Mouse (Mus musculus) CH12.LX (cell line): ENCODE measurements at regions not wholly inside any gene's neighbourhood (a gene's known extent, or its start where the extent isn't known, plus 50 kb on each side); places are given as distances from the start of the nearest gene placed in this dataset.

Source experiments
- DNase-seq: peaks from one replicate; pipeline ENCODE4 v3.0.0-alpha.2; 2013; ENCODE audit errors: extremely low read depth
- H3K27ac ChIP-seq: 2 replicates; pipeline ENCODE4 v1.5.1; 2012; ENCODE audit warnings: low read depth, mild to moderate bottlenecking, control low read depth, moderate library complexity; ENCODE audit not compliant: insufficient read depth
- H3K27me3 ChIP-seq: replicated peaks from 2 replicates; pipeline ENCODE3; 2012; ENCODE audit warnings: inconsistent platforms
- H3K36me3 ChIP-seq, 2 experiments: replicated peaks in 1 of 2; 2 replicates each; pipeline versions ENCODE3 to v1.6.1; 2012; ENCODE audit warnings: inconsistent platforms in 1 of 2, low read length in 1 of 2, mild to moderate bottlenecking in 1 of 2, mixed read lengths in 1 of 2, moderate library complexity in 1 of 2; ENCODE audit not compliant: control insufficient read depth in 1 of 2, insufficient read depth in 1 of 2
- H3K4me1 ChIP-seq, 2 experiments: 2 replicates each; pipeline ENCODE4 v1.6.1; 2012; ENCODE audit warnings: inconsistent platforms in 1 of 2, moderate library complexity in 1 of 2; ENCODE audit not compliant: insufficient read depth in 2 of 2, control insufficient read depth in 1 of 2
- H3K4me2 ChIP-seq: 2 replicates; pipeline ENCODE4 v1.6.1; 2012; ENCODE audit warnings: low read depth, mild to moderate bottlenecking, control low read depth; ENCODE audit not compliant: poor library complexity, insufficient read depth, severe bottlenecking
- H3K4me3 ChIP-seq, 3 experiments: fragments of 150-350 bp in 1 of 3; sonication (generic) in 1 of 3; replicated peaks in 1 of 3; 2 replicates each; pipeline versions ENCODE3 to v1.5.1; 2011 to 2012; ENCODE audit warnings: low read depth in 2 of 3, low read length in 2 of 3, mild to moderate bottlenecking in 2 of 3, moderate library complexity in 2 of 3, control low read depth in 1 of 3, improper control_type of control experiment in 1 of 3, inconsistent platforms in 1 of 3, mixed read lengths in 1 of 3; ENCODE audit not compliant: poor library complexity in 1 of 3
- H3K79me2 ChIP-seq: replicated peaks from 2 replicates; pipeline ENCODE4 v1.6.1; 2012; ENCODE audit warnings: mild to moderate bottlenecking, moderate library complexity; ENCODE audit not compliant: control insufficient read depth, poor library complexity, insufficient read depth, severe bottlenecking; ENCODE audit errors: extremely low read depth
- H3K9ac ChIP-seq: 2 replicates; pipeline ENCODE4 v1.6.1; 2012; ENCODE audit warnings: low read depth, mild to moderate bottlenecking, control low read depth, moderate library complexity; ENCODE audit not compliant: insufficient read depth
- H3K9me3 ChIP-seq: replicated peaks from 2 replicates; pipeline ENCODE3; 2012; ENCODE audit warnings: low read length, inconsistent platforms, mixed read lengths
- BHLHE40 ChIP-seq: IDR thresholded peaks from 2 replicates; pipeline ENCODE4 v1.6.1; 2011; ENCODE audit warnings: mild to moderate bottlenecking, low read depth, low read length, improper control_type of control experiment
- CHD1 ChIP-seq: IDR thresholded peaks from 2 replicates; pipeline ENCODE4 v1.6.1; 2012; ENCODE audit warnings: low read depth, low read length, improper control_type of control experiment, inconsistent platforms
- CTCF ChIP-seq, 2 experiments: IDR thresholded peaks in 1 of 2; conservative IDR thresholded peaks in 1 of 2; 2 replicates each; pipeline ENCODE4 v1.5.1; 2011 to 2012; ENCODE audit warnings: low read depth in 2 of 2, low read length in 2 of 2, improper control_type of control experiment in 1 of 2, inconsistent platforms in 1 of 2, mild to moderate bottlenecking in 1 of 2, moderate library complexity in 1 of 2
- ELF1 ChIP-seq: IDR thresholded peaks from 2 replicates; pipeline ENCODE4 v1.6.1; 2014; ENCODE audit warnings: low read depth, mild to moderate bottlenecking, inconsistent platforms, low read length, improper control_type of control experiment
- ETS1 ChIP-seq: conservative IDR thresholded peaks from 2 replicates; pipeline ENCODE4 v1.6.1; 2012; ENCODE audit warnings: low read depth, mild to moderate bottlenecking, inconsistent platforms, low read length, improper control_type of control experiment, moderate library complexity
- GABPA ChIP-seq: IDR thresholded peaks from 2 replicates; pipeline ENCODE4 v1.6.1; 2012; ENCODE audit warnings: low read depth, low read length, improper control_type of control experiment, inconsistent platforms; ENCODE audit not compliant: insufficient replicate concordance
- HCFC1 ChIP-seq: IDR thresholded peaks from 2 replicates; pipeline ENCODE4 v1.6.1; 2012; ENCODE audit warnings: low read depth, mild to moderate bottlenecking, inconsistent platforms, low read length, improper control_type of control experiment
- IRF4 ChIP-seq: IDR thresholded peaks from 2 replicates; pipeline ENCODE4 v1.6.1; 2014; ENCODE audit warnings: low read depth, mild to moderate bottlenecking, inconsistent platforms, low read length, improper control_type of control experiment
- JUND ChIP-seq: conservative IDR thresholded peaks from 2 replicates; pipeline ENCODE4 v1.6.1; 2011; ENCODE audit warnings: low read depth, low read length, improper control_type of control experiment
- KAT2A ChIP-seq: IDR thresholded peaks from 2 replicates; pipeline ENCODE4 v1.6.1; 2012; ENCODE audit warnings: low read length, improper control_type of control experiment, inconsistent platforms; ENCODE audit not compliant: insufficient replicate concordance
- MAX ChIP-seq: IDR thresholded peaks from 2 replicates; pipeline ENCODE4 v1.6.1; 2011; ENCODE audit warnings: low read length, improper control_type of control experiment
- MAZ ChIP-seq: IDR thresholded peaks from 2 replicates; pipeline ENCODE4 v1.6.1; 2012; ENCODE audit warnings: low read depth, mild to moderate bottlenecking, inconsistent platforms, low read length, improper control_type of control experiment, moderate library complexity
- MEF2A ChIP-seq: IDR thresholded peaks from 2 replicates; pipeline ENCODE4 v1.6.1; 2014; ENCODE audit warnings: low read depth, mild to moderate bottlenecking, inconsistent platforms, low read length, improper control_type of control experiment, borderline replicate concordance
- MYC ChIP-seq: IDR thresholded peaks from 2 replicates; pipeline ENCODE4 v1.6.1; 2011; ENCODE audit warnings: low read depth, mild to moderate bottlenecking, improper control_type of control experiment, low read length
- NRF1 ChIP-seq: IDR thresholded peaks from 2 replicates; pipeline ENCODE4 v1.6.1; 2014; ENCODE audit warnings: low read depth, mild to moderate bottlenecking, inconsistent platforms, low read length, improper control_type of control experiment, moderate library complexity
- PAX5 ChIP-seq: IDR thresholded peaks from 2 replicates; pipeline ENCODE4 v1.6.1; 2012; ENCODE audit warnings: low read length, inconsistent platforms, mixed read lengths
- POLR2A ChIP-seq: IDR thresholded peaks from 2 replicates; pipeline ENCODE4 v1.6.1; 2011; ENCODE audit warnings: low read depth, mild to moderate bottlenecking, improper control_type of control experiment, low read length
- RAD21 ChIP-seq: IDR thresholded peaks from 2 replicates; pipeline ENCODE4 v1.6.1; 2011; ENCODE audit warnings: low read depth, mild to moderate bottlenecking, low read length, improper control_type of control experiment, moderate library complexity
- RCOR1 ChIP-seq: conservative IDR thresholded peaks from 2 replicates; pipeline ENCODE4 v1.6.1; 2012; ENCODE audit warnings: low read depth, mild to moderate bottlenecking, inconsistent platforms, low read length, improper control_type of control experiment
- SMC3 ChIP-seq: IDR thresholded peaks from 2 replicates; pipeline ENCODE4 v1.6.1; 2011; ENCODE audit warnings: low read depth, low read length, improper control_type of control experiment
- TCF12 ChIP-seq: IDR thresholded peaks from 2 replicates; pipeline ENCODE4 v1.6.1; 2014; ENCODE audit warnings: low read depth, mild to moderate bottlenecking, inconsistent platforms, low read length, improper control_type of control experiment
- ZC3H11A ChIP-seq: IDR thresholded peaks from 2 replicates; pipeline ENCODE4 v1.6.1; 2012; ENCODE audit warnings: low read depth, mild to moderate bottlenecking, inconsistent platforms, low read length, improper control_type of control experiment
- ZNF384 ChIP-seq: IDR thresholded peaks from 2 replicates; pipeline ENCODE4 v1.6.1; 2012; ENCODE audit warnings: low read depth, low read length, improper control_type of control experiment, inconsistent platforms
- dilution Hi-C: fragments of 300-500 bp; cut with MboI; formaldehyde crosslinking; loops from 2 replicates; pipeline ENCODE4 v1.14.3; 2020; ENCODE audit warnings: low sequenced_read_pairs; ENCODE audit not compliant: extremely low pct_unique_long_range_greater_than_20kb, extremely low pct_ligation_motif_present
- in situ Hi-C: fragments of 300-500 bp; cut with MboI; formaldehyde crosslinking; loops from 3 replicates; pipeline ENCODE4 v1.14.3; 2019; ENCODE audit warnings: low sequenced_read_pairs, low pct_ligation_motif_present, low pct_unique_long_range_greater_than_20kb, mixed read lengths

DNA sequence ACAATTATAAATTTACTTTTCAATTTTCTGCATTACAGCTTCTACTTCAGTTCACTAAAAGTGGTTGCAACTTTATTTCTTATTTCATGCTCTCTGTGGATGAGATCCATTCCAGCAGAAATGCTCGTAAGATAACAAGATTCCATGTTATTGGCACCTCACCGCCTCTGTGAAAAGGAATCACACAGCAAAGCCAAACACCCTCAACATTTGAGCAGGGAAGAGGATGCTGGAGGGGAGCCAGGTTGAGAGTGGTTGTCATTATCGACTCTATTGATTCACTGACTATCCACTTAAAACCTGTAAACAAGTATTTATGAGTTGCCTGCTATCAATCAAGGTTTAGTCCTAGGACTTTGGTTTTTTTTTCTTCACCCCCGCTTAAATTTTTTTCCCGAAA, 261.1 kb upstream of the Ccdc54 start:
- Histone ChIP-seq H3K4me2 (no peak overlapping the region), H3K79me2 (no peaks in the 10 kb centered on the region), H3K9me3 (no peaks in the 10 kb centered on the region), H3K36me3 (no peaks in the 10 kb centered on the region), H3K4me3 (no peak overlapping the region), H3K9ac (no peak overlapping the region), H3K27ac (no peak overlapping the region), H3K4me1 (no peaks in the 10 kb centered on the region), H3K27me3 (no peaks in the 10 kb centered on the region)
- no peak for DNase-seq
- in situ Hi-C loops: no loop called here
- dilution Hi-C loops: no loop called here
- TF ChIP-seq ZNF384: no peak
- TF ChIP-seq ZC3H11A: no peak
- TF ChIP-seq GABPA: no peak
- no peak for TF ChIP-seq NRF1
- no peak for TF ChIP-seq MYC
- no peak for TF ChIP-seq RCOR1
- TF ChIP-seq KAT2A: no peak
- no peak for TF ChIP-seq MEF2A
- TF ChIP-seq JUND: no peak
- no peak for TF ChIP-seq MAX
- no peak for TF ChIP-seq HCFC1
- no peak for TF ChIP-seq MAZ
- no peak for TF ChIP-seq BHLHE40
- TF ChIP-seq CHD1: no peak
- no peak for TF ChIP-seq ETS1
- TF ChIP-seq PAX5: no peak
- TF ChIP-seq POLR2A: no peak
- TF ChIP-seq ELF1: no peak
- TF ChIP-seq IRF4: no peak
- TF ChIP-seq RAD21: no peak

DNA sequence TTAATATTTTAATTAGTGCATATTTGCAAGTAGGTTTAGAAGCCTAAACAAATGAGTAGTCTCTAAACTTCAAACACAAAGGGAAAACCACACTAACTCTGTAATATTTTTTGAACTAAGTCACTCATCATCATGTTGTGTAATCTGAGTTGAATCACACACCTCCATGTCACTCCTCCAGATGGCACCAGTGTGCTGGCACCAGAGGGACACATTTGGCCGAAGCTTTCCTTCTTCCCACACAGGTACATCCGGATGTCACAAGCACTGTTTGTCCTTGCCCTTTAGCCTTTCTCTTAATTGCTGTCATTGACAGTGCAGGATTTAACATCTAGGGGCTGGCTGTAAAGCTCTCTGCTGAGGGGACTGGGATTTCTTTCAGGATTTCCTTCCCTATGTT, 256.7 kb upstream of the Ccdc54 start:
- H3K9ac ChIP-seq: no peak overlapping the region
- H3K4me3 ChIP-seq: no peak overlapping the region
- H3K36me3 ChIP-seq: no peaks in the 10 kb centered on the region
- in situ Hi-C loops: no loop called here
- H3K27ac ChIP-seq: no peak overlapping the region
- H3K79me2 ChIP-seq: no peaks in the 10 kb centered on the region
- DNase-seq: peak; percentile 17
- H3K27me3 ChIP-seq: no peaks in the 10 kb centered on the region
- dilution Hi-C loops: no loop called here
- H3K9me3 ChIP-seq: no peaks in the 10 kb centered on the region
- H3K4me1 ChIP-seq: no peaks in the 10 kb centered on the region
- H3K4me2 ChIP-seq: no peak overlapping the region
- TF ChIP-seq SMC3 (peak; percentile 60), RAD21 (peak; percentile 72), TCF12 (no peak), CTCF (conservative IDR thresholded peaks at IDR 0.05 in 1 of 2, IDR thresholded peaks at IDR 0.05 in 1 of 2; ENCODE audit: low read depth in 2 of 2, low read length in 2 of 2) (peak; percentile 42 to 74; a peak in 3 of 4 replicates), NRF1 (no peak)
